Mouse (Mus musculus) frontal cortex, postnatal 36 days (tissue): ENCODE measurements around the gene Pnmt.

Experiments used
- DNase-seq, 2 experiments: peaks; one replicate each; pipeline ENCODE4 v3.0.0; 2022; ENCODE audit warnings: low spot score in 2 of 2

Gene Pnmt

DNA sequence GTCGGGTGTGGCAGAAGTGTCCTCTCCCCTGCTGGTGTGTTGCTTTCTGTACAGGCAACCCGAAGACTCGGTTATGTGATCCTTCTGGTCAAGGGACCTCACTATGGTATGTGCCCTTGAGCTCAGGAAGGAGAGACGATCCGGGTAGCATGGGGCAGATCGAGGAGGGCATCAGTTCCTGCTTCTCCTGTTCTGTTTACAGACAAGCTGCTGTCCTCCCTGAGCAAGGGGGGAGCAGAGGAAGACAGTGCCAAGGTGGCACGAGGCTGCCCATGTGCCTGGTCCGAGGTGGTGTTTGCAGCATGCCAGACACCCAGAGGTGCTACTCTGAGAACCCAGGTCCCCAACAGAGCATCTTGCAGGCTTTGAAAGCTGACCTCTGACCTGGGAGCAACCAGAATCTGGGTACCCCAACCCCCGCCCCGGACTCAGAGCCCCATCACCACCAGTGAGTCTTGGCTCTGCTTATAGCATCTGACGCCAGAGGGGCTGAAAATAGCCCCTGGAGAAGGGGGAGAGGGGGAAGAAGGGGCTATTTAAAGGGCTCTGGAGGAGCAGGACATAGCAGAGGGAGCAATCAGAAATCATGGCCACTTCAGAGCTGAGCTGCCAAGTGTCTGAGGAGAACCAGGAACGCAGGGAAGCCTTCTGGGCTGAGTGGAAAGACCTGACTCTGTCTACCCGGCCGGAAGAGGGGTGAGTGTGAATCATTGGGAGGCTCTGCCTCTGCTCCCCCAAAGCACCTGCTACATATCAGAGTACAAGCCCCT, 2.8 kb upstream of the Pnmt start, which contains the start of gene Tcap:
Gene Tcap (plus strand): TSS at position 551 of the 770 bp plus-strand sequence.
- DNase-seq, result no peak

DNA sequence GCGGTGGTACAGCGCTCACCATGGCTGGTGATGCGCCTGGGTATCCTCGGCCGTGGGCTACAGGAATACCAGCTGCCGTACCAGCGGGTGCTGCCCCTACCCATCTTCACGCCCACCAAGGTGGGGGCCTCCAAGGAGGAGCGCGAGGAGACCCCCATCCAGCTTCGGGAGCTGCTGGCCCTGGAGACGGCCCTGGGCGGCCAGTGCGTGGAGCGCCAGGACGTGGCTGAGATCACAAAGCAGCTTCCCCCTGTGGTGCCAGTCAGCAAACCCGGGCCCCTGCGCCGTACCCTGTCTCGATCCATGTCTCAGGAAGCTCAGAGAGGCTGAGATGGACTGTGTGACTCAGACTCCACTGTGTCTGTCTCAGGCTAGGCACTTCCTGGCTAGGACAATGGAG, 2.0 kb upstream of the Pnmt start:
- no peak for DNase-seq

DNA sequence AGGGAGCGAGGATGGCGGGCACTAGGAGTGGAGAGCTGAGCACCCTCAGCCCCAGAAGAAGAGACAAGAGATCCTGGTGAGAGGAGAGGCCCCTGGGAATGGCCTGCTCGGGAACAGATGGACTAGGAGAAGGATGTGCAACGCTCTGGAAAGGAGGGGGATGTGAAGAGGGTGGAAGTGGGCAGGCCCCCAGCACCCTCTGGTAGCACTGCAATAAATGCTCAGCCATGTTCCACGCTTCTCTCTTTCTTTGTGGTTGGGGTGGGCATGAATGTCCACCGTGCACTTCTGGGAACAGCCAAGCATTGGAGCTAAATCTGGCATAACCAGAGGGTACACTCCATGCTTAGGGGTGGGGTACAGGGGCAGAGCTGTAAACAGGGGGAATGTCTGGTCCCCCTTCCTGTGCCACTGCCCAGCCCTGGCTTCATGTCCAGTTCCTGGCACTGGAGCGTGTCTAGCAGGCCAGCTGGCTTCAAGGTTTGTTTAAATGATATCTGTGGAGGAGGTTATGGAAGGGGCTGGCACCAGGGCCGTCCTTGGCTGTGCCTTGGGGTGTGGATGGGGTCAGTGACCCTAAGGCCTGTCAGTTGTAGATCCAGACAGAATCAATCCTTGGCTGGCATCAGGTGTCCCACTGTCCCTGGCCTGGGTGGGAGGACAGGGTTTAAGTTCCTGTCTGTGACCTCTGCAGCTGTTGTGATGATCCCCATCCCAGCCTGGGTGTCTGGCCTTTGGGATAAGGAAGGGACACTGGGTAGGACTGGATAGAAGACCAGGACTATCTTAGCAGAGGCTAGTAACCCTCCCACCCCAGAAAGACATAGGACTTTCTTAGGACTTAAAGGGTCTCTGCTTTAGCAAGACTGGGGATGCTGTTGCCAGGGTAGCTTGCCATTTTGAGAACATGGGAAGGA, 1.3 kb upstream of the Pnmt start:
- DNase-seq, result no peak

DNA sequence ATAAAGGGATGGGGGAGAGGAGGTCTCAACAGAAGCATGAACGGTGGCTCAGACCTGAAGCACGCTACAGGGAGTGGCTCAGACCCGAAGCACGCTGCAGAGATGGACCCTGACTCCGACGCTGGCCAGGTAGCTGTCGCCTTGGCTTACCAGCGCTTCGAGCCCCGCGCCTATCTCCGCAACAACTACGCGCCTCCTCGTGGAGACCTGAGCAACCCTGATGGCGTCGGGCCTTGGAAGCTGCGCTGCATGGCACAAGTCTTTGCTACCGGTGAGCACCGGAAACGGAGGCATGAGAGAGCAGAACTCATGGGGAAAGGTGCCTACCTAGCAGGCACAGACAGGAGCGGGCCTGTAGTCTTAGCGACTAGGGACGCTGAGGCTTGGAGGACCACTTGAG, 346 bp downstream of the Pnmt start:
- no peak for DNase-seq

DNA sequence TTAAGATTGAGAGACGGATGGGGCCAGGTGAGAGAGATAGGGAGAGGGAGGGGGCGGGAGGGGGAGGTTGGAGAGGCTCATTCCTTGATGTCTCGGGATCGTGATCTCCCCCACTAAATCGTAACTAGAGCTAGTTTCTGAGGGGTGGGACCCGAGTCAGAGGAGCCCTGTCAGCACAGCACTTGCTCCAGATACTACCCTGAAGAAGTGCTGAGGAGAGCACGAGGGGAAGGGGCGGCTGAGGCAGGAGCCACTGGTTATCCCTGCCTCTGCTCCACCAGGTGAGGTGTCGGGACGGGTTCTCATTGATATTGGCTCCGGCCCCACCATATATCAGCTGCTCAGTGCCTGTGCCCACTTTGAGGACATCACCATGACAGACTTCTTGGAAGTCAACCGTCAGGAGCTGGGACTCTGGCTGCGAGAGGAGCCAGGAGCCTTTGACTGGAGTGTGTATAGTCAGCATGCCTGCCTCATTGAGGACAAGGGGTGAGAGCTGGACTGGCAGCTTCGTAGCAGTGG, 867 bp downstream of the Pnmt start:
- no peak for DNase-seq

DNA sequence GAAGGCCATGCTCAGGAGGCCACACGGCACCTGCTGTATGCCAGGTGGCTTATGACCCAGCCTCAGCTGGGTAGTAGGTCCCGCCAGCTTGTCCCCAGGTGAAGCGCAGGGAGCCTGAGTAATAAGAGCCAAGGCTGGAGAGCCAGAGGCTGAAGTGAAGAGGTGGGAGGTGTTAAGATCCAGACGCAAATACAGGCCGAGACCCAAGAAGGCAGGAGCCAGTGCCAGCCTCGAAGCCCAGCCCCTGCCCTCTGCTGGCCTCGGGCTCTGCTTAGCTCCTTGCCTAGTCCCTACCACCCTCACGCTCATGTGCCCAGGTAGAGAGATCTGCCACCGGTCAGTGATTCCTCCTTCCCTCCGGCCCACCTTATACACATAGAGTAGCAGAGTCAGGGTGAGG, 2.0 kb downstream of the Pnmt start:
- DNase-seq, result no peak

DNA sequence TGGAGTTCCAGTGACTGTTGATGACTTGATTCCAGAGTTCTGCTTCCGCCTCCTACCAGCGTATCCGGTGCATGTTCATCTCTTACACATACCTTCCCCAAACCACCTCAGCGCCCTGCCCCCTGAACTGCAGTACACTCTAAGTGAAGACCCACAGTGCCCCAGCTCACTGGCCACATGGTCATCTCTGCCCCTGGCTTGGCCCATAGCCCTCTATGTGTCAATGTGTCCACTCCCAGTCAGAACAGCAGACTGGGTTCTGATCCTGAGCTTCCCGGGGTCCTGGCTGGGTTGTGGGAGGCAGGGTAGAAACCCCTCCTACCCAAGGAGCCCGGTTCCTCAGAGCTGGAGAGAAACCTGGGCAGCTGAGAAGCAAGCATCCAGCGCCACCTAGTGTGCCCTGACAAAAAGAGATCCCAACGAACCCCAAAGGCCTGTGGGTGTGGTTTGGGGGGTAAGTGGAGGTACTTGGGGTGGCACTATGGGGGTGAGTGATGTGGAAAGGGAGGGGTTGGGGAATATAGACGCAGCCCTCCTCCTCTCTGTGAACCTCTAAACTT, 3.1 kb downstream of the Pnmt start:
- DNase-seq, result peak; percentile 61 to 79

DNA sequence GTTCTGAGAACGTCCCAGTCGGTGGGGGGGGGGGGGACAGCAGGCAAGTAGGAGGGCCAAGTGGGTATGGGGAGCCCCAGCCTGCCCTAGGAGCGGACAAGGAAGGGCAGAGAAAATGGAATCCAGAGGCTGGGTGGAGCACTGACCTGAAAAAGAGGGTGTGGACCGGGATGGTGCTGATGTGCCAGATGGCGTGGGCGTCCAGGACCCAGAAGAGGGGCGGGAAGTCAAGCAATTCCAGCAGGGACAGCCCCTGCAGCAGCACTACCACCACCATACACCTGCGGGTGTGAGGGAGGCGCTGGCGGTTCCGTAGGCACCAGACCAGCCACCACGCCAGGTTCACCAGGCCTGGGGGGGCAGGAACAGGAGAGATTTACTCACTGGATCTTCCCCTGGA, 3.9 kb downstream of the Pnmt start:
- DNase-seq, result no peak

DNA sequence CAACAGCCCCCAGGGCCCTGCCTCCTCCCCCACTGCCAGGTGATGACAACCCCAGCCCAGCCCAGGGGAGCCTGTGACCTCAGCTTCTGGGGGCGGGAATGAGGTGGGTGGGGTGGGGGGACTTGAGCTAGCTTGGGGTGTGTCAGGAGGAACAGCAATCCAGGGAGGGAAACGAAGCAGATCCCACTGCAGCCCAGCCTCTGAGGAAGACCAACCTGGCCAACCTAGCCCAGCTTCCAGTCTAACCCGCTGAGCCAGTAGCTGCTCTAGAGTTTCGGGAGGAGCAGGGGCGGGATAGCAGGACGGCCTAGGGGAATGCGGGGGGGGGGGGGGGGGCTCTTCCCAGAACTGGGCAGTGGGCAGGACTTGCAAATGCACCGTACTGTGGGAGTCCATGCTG, 5.8 kb downstream of the Pnmt start:
- no peak for DNase-seq

DNA sequence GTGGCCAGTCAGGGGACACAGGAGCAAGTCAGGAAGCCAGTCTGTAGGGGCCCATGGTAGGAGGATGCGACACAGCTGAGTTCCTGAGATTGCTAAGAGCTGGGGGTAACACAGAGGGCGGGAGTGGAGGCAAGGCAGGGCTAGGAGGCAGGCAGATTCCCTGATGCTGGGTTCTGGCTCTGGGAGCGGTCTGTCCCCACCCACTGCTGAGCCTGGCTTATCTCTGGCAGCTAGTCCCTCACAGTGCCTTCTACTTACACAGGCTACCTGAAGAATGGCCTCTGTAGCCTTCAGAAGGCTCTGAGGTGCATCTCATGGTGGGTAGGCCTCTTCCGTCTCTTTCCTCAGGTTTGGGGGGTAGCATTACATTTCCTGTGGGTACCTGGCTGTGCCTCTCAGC, 6.4 kb downstream of the Pnmt start:
- DNase-seq, result no peak

DNA sequence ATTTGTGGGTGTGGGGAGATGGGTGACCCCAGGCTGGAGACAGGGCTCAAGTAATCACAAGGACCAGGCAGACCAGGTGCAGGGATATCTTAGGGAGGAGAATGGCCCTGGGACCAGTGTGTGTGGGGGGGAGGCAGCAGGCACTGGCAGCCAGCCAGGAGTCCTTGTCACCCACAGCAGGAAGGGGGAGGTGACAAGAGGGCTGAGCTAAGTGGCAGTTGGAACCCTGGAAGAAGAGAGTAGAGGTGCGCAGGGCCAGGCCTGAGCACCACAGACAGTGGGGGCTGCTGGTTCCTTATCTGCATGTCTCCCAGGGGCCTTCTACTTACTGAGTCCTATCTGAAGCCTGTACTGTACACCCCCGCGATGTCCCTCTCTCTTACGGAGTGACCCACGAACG, 7.1 kb downstream of the Pnmt start:
- no peak for DNase-seq

DNA sequence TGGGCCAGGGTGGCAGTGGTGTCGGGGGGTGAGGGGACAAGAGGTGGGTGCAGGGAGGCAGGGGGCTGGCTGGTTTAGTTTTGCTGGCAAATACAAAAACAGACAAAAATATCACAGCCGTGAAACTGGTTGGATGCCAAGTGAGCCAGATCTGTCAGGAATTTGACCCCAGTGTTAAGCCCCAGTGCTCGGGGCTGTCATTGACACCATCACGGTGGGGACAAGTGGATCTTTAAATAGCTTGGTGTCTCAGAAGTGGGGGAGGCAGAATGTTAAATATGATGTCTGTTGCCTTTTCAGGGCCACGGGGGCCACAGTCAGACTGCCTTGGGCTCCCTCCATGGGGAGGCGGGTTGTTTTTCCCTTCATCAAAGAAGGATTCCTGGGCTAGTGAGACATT, 8.1 kb downstream of the Pnmt start:
- DNase-seq, result no peak

DNA sequence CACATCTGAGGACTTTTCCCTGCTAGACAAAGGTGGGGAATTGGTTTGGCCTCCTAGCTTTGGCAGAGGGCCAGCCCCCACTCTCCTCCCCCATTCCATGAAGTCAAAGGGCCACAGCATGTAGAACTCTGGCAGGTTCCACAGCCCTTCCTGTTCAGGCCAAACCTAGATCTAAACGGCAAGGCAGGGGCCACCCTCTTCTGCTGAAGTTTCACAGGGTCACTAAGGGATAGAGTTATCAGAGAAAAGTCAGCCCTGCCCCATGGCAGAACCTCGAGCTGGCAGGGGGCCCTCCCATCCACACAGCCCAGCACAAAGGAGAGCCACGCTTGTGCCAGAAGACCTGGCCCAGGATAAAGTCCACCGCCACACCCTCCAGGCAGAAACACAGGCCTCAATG, 8.8 kb downstream of the Pnmt start:
- DNase-seq, result no peak

DNA sequence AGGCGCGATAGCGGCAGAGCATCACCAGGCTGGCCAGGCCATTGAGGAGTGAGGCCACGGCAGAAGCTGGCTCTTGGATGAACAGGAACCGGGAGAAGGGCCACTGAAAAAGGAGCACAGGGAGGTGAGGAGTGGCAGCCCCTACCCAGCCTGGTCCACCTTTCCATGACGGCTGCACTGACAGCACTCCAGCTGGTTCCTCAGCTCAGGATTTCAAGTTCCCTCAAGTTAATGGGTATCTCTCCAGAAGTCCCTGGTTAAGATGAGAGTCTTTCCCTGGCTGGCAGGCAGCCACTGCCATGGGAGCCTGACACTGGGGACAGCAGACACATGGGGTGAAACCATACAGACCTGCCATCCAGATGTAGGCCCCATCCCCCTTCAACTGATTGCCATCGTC, 11.7 kb downstream of the Pnmt start:
- no peak for DNase-seq

DNA sequence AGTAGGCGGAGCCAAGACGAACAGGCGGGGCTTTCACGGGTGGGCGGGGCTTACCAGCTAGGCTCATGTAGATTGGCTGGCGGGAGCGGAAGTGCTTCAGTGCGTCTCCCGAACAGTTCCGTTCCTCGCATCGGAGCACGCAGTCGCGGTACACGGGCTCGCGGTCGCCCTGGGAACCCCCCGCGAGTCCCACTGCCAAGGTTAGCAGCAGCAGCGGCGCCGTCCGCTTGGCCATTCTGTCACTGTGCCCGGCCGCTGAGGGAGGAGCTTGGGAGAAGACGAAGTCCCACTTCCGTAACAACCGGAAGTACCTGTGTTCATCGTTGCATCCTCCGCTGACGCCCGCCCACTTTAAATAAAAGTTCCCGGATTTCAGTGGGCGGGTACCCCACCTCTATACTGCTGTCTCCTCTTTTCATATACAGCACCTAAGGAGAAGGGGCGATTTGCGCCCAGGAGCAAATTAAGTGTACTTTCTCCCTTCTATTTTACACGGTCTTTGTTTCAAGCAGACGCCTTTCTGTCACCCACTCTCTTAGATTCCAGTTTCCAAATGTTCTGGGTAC, 14.0 kb downstream of the Pnmt start, which contains the start of gene Pgap3:
Gene Pgap3 (minus strand): TSS at position 330 of the 566 bp plus-strand sequence.
- DNase-seq, result peak; percentile 90

DNA sequence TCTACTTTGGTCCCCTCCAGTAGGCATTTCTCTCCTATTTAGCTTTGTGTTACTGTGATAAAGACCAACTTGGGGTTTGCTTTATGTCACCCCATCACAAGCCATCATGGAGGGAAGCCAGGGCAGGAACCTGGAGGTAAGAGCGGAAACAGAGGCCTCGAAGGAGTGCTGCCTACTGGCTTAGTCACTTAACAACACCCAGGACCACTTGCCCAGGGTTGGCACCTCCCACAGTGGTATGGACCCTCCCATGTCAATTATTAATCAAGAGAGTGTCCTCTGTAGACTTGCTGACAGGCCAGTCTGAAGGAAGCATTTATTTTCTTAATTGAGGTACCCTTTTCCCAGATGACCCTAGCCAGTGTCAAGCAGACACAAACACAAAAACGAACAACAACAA, 14.6 kb downstream of the Pnmt start:
- no peak for DNase-seq

DNA sequence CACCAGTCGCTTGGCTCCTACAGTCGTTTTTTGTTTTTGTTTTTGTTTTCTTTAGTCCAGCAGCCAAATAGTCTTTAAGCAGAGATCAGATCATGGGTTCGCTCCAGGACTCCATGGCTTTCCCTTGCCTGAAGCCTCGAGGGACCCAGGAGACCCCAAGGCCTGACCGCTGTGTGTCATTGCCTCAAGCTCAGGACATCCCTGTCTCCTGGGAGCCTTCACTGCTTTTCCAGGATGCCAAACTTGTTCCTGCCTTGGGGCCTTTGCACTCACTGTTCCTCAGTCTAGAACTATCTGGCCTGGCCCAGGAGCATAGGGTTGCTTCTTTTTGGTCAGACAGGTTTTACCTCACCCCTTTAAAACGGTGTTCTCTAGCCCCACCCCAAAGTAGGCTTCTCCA, 20.4 kb downstream of the Pnmt start:
- no peak for DNase-seq

DNA sequence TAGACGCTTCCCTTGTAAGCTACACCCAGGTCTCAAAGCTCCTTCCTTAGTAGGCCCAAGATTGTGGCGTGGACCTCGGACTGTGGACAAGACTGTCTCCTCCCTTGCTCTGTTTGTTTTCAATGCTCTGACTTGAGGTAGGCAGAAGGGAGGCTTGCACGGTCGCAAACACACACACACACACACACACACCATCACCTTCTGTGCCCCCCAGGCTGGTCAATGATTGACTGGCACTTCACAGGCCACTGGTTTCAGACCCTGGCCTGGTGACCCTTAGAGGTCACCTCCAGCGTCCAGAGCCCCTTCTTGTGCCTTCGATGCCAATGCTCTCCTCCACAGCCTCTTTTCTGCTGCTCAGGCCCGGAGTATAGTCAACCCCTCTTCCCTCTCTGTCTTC, 22.6 kb downstream of the Pnmt start:
- DNase-seq, result no peak

DNA sequence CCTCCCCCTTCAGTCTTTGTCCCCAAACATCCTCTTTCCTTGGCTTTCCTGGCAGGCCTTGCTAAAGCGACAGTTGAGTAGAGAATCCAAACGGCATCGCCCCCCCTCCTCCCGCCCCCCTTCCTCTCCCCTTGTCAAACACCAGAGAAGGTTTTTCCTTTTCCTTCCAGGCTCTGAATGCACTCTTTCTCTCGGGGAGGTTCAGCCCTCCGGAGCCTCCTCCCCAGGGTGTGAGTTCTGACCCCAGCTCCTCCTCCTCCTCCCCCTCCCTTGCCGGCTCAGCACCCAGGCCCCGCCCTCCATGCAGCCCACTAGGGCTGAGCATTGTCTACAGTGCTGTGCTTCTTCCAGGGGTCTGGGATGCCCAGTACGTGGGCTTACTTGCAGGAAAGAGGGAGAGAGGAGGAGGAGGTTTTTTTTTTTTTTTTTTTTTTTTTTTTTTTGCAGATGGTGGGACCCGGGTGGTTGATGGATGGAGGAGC, 23.1 kb downstream of the Pnmt start:
- no peak for DNase-seq

DNA sequence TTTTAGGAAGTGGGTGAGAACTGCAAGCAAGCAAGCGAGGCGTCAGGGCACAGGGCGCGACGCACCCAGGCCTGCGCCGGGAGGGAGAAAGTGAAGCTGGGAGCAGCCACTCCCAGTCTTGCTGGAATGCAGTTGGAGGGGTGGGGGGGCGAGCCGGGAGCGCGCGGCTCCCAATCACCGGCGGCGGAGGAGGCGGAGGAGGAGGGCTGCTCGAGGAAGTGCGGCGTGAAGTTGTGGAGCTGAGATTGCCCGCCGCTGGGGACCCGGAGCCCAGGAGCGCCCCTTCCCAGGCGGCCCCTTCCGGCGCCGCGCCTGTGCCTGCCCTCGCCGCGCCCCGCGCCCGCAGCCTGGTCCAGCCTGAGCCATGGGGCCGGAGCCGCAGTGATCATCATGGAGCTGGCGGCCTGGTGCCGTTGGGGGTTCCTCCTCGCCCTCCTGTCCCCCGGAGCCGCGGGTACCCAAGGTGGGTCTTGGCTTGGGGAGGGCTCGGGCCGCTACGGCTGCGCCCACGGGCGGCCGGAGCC, 26.1 kb downstream of the Pnmt start, which contains the start of gene Erbb2:
Gene Erbb2 (plus strand): TSS at position 198 of the 524 bp plus-strand sequence.
- DNase-seq, result no peak

DNA sequence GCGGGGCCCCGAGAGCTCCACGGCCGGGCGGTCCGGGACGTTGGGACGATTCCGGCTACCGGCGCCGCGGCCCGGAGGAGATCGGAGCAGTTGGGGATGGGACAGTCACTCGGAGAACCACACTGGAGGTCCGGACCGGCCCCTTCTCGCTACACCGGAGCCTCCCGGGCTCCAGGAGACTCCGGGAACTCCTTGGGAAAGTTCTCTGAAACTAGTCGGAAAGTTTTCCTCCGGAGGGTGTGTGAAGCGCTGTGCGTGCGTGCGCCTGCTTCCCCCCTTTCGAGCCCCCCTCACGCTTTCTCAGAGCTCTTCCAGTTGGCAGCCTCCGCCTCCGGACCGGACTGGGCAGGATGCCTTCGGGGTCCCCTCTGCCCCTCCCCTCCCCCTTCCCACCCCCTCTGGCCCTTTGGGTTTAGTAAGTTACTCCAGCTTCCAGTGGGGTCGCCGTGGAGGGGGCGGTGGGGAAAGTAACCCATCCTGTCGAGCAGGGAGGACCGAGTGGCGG, 26.6 kb downstream of the Pnmt start:
- no peak for DNase-seq
